Mouse (Mus musculus): Measurements from ENCODE around the gene Dnajb7. TPM values are rescaled to one million over a fixed set of nuclear protein-coding genes. Genes with fewer than 3 reads are reported as not detected.

The Dnajb7 gene
- total RNA-seq, 2 experiments from 2014 or later: not detected

GRCm38 (mm10) chr15:81368601-81369000 is 39.5 kb downstream of the Dnajb7 start:
- intact Hi-C loops (cut with DNase I): no loop called here

GRCm38 (mm10) chr15:81366241-81366640 is 41.9 kb downstream of the Dnajb7 start:
- intact Hi-C loops (cut with DNase I): no loop called here
- no peak for DNase-seq

More at GRCm38 (mm10) chr15:81368601-81369000, 39.5 kb downstream of the Dnajb7 start:
- no peak for DNase-seq

GRCm38 (mm10) chr15:81365246-81365645 is 42.9 kb downstream of the Dnajb7 start:
- no peak for DNase-seq
- intact Hi-C loops (cut with DNase I): no loop called here

- no peak for DNase-seq
- intact Hi-C loops (cut with DNase I): no loop called here
These were observed 43.8 kb downstream of the Dnajb7 start for GRCm38 (mm10) chr15:81364271-81364670.

- intact Hi-C loops (cut with DNase I): no loop called here
- no peak for DNase-seq
These were observed 45.6 kb downstream of the Dnajb7 start for GRCm38 (mm10) chr15:81362501-81362900.

GRCm38 (mm10) chr15:81361417-81362015 is 46.6 kb downstream of the Dnajb7 start:
- DNase-seq: no peak
- intact Hi-C loops (cut with DNase I): no loop called here

- intact Hi-C loops (cut with DNase I): no loop called here
- DNase-seq: no peak
These were observed 47.1 kb downstream of the Dnajb7 start for GRCm38 (mm10) chr15:81361022-81361404.

GRCm38 (mm10) chr15:81360345-81361021 is 47.6 kb downstream of the Dnajb7 start, which contains the start of gene Slc25a17:
Gene Slc25a17, minus strand, starts transcription at chr15:81360812.
- intact Hi-C loops (cut with DNase I): no loop called here
- peak; percentile 87 to 95 for DNase-seq

- no peak for DNase-seq
- intact Hi-C loops (cut with DNase I): no loop called here
These were observed 48.7 kb downstream of the Dnajb7 start for GRCm38 (mm10) chr15:81359421-81359820.

- no peak for DNase-seq
- intact Hi-C loops (cut with DNase I): no loop called here
These were observed 49.2 kb downstream of the Dnajb7 start for GRCm38 (mm10) chr15:81358943-81359342.

- DNase-seq: no peak
- intact Hi-C loops (cut with DNase I): no loop called here
These were observed 51.2 kb downstream of the Dnajb7 start for GRCm38 (mm10) chr15:81356946-81357345.

Other genes starting within 250 kb of the Dnajb7 start
- 10 to 100 TPM; 17.6 to 21.5 TPM for gene Mrtfa, start 217.5 kb downstream of the Dnajb7 start, total RNA-seq (2021)
- 1 to 10 TPM; 1.4 to 2.4 TPM for gene Mchr1, start 172.8 kb downstream of the Dnajb7 start, total RNA-seq (2021)
- 10 to 100 TPM in 1 of 2 experiments, 1 to 10 TPM in 1; 7.3 to 11.0 TPM for gene Slc25a17, start 47.5 kb downstream of the Dnajb7 start, total RNA-seq (2021)
- 10 to 100 TPM; 79.6 to 81.0 TPM for gene St13, start 8.2 kb downstream of the Dnajb7 start, total RNA-seq (2021)
- gene Xpnpep3, start 8.2 kb downstream of the Dnajb7 start, total RNA-seq (2021): 1 to 10 TPM; 5.7 to 7.2 TPM
- gene Rbx1, start 58.0 kb upstream of the Dnajb7 start, total RNA-seq (2021): 10 to 100 TPM; 91.0 to 92.4 TPM
- 10 to 100 TPM; 30.5 to 33.8 TPM for gene Ep300, start 177.1 kb upstream of the Dnajb7 start, total RNA-seq (2021)

Data from gastrocnemius, postnatal 36 days (tissue).